22 mouse cellular contexts compared by ENCODE assay signal in genomic region chr5:75082439-75082838, GRCm38 (mm10). TPM values are rescaled to one million over a fixed set of nuclear protein-coding genes. Genes with fewer than 3 reads are reported as not detected.
DNase-seq lines count a peak whose midpoint lies in the region; ATAC-seq lines count a peak whose summit lies in the region.
"Had no signal": no experiment of that assay in that cellular context is flagged by ENCODE, and none has a peak within 500 bp of the region (broad histone marks: within the 10 kb centered on the region; RNA-seq: fewer than 3 reads in every experiment).

No protein-coding gene starts in this region.

- no peak for ATAC-seq in hindbrain, embryonic 11.5 days (ENCODE audit: low FRiP score)
- ATAC-seq in hindbrain, embryonic 12.5 days (ENCODE audit: low FRiP score), result no peak
- no peak; the same call in 1 of the 2 replicates for ATAC-seq in neural tube, embryonic 15.5 days (ENCODE audit: low FRiP score)
- peak; percentile 73 for ATAC-seq in hindbrain, embryonic 16.5 days

- DNase-seq in hindbrain, embryonic 11.5 days (ENCODE audit: low spot score), result peak; percentile 36
- peak; percentile 41 for DNase-seq in neural tube, embryonic 10.5 days (ENCODE audit: extremely low spot score, low spot score)
- DNase-seq in adrenal gland, adult (ENCODE audit: inconsistent age in 2 of 2, low spot score in 1 of 2), result no peak
- no peak for DNase-seq in cerebellum, postnatal 36 days
- DNase-seq: B cell, adult 2 months; cerebellum, adult 8-10 months; kidney, adult 11 months; lung, adult 18-20 months; lung, postnatal 14 days; right cerebral cortex, postnatal 14 days; thymus, adult 18-20 months; thymus, postnatal 4 days had no signal

- 3% methylated on average over 6 of the region's 6 CpGs for WGBS in hindbrain, embryonic 11.5 days
- 2% methylated on average over 6 of the region's 6 CpGs for WGBS in hindbrain, embryonic 12.5 days
- 3% methylated on average over 6 of the region's 6 CpGs for WGBS in neural tube, embryonic 15.5 days
- 3% methylated on average over 6 of the region's 6 CpGs for WGBS in hindbrain, embryonic 16.5 days

- H3K36me3 ChIP-seq in hindbrain, embryonic 11.5 days (ENCODE audit: control insufficient read depth, insufficient read depth, low read length), result no peaks in the 10 kb centered on the region
- no peaks in the 10 kb centered on the region for H3K36me3 ChIP-seq in hindbrain, embryonic 12.5 days
- no peaks in the 10 kb centered on the region for H3K36me3 ChIP-seq in neural tube, embryonic 15.5 days
- no peaks in the 10 kb centered on the region for H3K36me3 ChIP-seq in hindbrain, embryonic 16.5 days (ENCODE audit: control insufficient read depth, insufficient read depth, low read length)
- H3K36me3 ChIP-seq: embryonic facial prominence, embryonic 15.5 days; heart, embryonic 10.5 days had no signal

- H3K9ac ChIP-seq in hindbrain, embryonic 11.5 days (ENCODE audit: low read depth, low read length), result no peak overlapping the region
- H3K9ac ChIP-seq in hindbrain, embryonic 12.5 days, result no peak overlapping the region
- no peak overlapping the region for H3K9ac ChIP-seq in neural tube, embryonic 15.5 days (replicated peaks)
- no peak overlapping the region for H3K9ac ChIP-seq in hindbrain, embryonic 16.5 days (ENCODE audit: low read depth, low read length)
- H3K9ac ChIP-seq: embryonic facial prominence, embryonic 15.5 days had no signal

- H3K9me3 ChIP-seq in hindbrain, embryonic 11.5 days (ENCODE audit: control insufficient read depth, low read length), result no peaks in the 10 kb centered on the region
- no peaks in the 10 kb centered on the region for H3K9me3 ChIP-seq in hindbrain, embryonic 12.5 days (replicated peaks)
- no peaks in the 10 kb centered on the region for H3K9me3 ChIP-seq in neural tube, embryonic 15.5 days (replicated peaks)
- H3K9me3 ChIP-seq in hindbrain, embryonic 16.5 days (ENCODE audit: control insufficient read depth, low read length), result no peaks in the 10 kb centered on the region
- H3K9me3 ChIP-seq: embryonic facial prominence, embryonic 15.5 days; heart, embryonic 10.5 days had no signal

- H3K4me1 ChIP-seq in hindbrain, embryonic 11.5 days (replicated peaks; ENCODE audit: control insufficient read depth, insufficient read depth, low read length), result peaks cover 10% of the 10 kb centered on the region; the same call in 1 of the 2 replicates
- H3K4me1 ChIP-seq in hindbrain, embryonic 12.5 days, result peaks cover 28% of the 10 kb centered on the region
- H3K4me1 ChIP-seq in neural tube, embryonic 15.5 days, result peaks cover 21% of the 10 kb centered on the region
- H3K4me1 ChIP-seq in hindbrain, embryonic 16.5 days (ENCODE audit: control insufficient read depth, insufficient read depth, low read depth, low read length), result peaks cover 4% of the 10 kb centered on the region

- H3K4me3 ChIP-seq in hindbrain, embryonic 11.5 days (ENCODE audit: low read depth, low read length), result no peak overlapping the region
- no peak overlapping the region for H3K4me3 ChIP-seq in hindbrain, embryonic 12.5 days
- no peak overlapping the region for H3K4me3 ChIP-seq in neural tube, embryonic 15.5 days (replicated peaks)
- no peak overlapping the region for H3K4me3 ChIP-seq in hindbrain, embryonic 16.5 days (ENCODE audit: low read length)
- H3K4me3 ChIP-seq: embryonic facial prominence, embryonic 15.5 days; heart, embryonic 10.5 days had no signal

- no peak overlapping the region for H3K27ac ChIP-seq in hindbrain, embryonic 11.5 days (ENCODE audit: low read depth, low read length)
- no peak overlapping the region for H3K27ac ChIP-seq in hindbrain, embryonic 12.5 days
- H3K27ac ChIP-seq in neural tube, embryonic 15.5 days (replicated peaks), result no peak overlapping the region
- H3K27ac ChIP-seq in hindbrain, embryonic 16.5 days (ENCODE audit: low read depth, low read length), result no peak overlapping the region
- H3K27ac ChIP-seq: embryonic facial prominence, embryonic 15.5 days; heart, embryonic 10.5 days; kidney, postnatal 0 days had no signal

- H3K27me3 ChIP-seq in hindbrain, embryonic 11.5 days (ENCODE audit: control insufficient read depth, insufficient read depth, low read length), result peaks cover 90% of the 10 kb centered on the region
- peaks cover 95% of the 10 kb centered on the region for H3K27me3 ChIP-seq in hindbrain, embryonic 12.5 days
- H3K27me3 ChIP-seq in neural tube, embryonic 15.5 days (replicated peaks), result peaks cover 92% of the 10 kb centered on the region
- peaks cover 66% of the 10 kb centered on the region for H3K27me3 ChIP-seq in hindbrain, embryonic 16.5 days (replicated peaks; ENCODE audit: control insufficient read depth, insufficient read depth, low read length)

- no peak overlapping the region for H3K4me2 ChIP-seq in hindbrain, embryonic 11.5 days (replicated peaks; ENCODE audit: low read depth, low read length)
- no peak overlapping the region for H3K4me2 ChIP-seq in hindbrain, embryonic 12.5 days (replicated peaks)
- H3K4me2 ChIP-seq in neural tube, embryonic 15.5 days, result no peak overlapping the region
- no peak overlapping the region for H3K4me2 ChIP-seq in hindbrain, embryonic 16.5 days (ENCODE audit: low read length)
- H3K4me2 ChIP-seq: embryonic facial prominence, embryonic 15.5 days; liver, embryonic 11.5 days had no signal

RNA-seq across cellular contexts. Expression of gene Gsx2, which starts 7.0 kb away (rescaled TPM):
- 5.5 and 6.0 TPM in 2 replicates for polyA plus RNA-seq in hindbrain, embryonic 11.5 days (2014; fragmentation: Nextera tagmentation; extraction: Ambion mirVana)
- polyA plus RNA-seq in hindbrain, embryonic 12.5 days (2016; fragmentation: Nextera tagmentation; extraction: Ambion mirVana), result 6.1 and 6.8 TPM in 2 replicates
- 0.20 TPM in 1 of 2 replicates, not detected in the other for polyA plus RNA-seq in neural tube, embryonic 15.5 days (2015; fragmentation: Nextera tagmentation; extraction: Ambion mirVana)
- 0.15 and 0.18 TPM in 2 replicates for polyA plus RNA-seq in hindbrain, embryonic 16.5 days (2015; fragmentation: Nextera tagmentation; extraction: Ambion mirVana)
- polyA plus RNA-seq: embryonic facial prominence, embryonic 15.5 days; heart, embryonic 10.5 days; heart, postnatal 0 days; kidney, postnatal 0 days; liver, embryonic 11.5 days; spleen, adult 2 months; stomach, embryonic 14.5 days had no signal

RNA-seq across cellular contexts. Expression of gene Chic2, which starts 37.9 kb away (rescaled TPM):
- 50.9 and 52.3 TPM in 2 replicates for polyA plus RNA-seq in hindbrain, embryonic 11.5 days (2014; fragmentation: Nextera tagmentation; extraction: Ambion mirVana)
- 51.6 and 52.8 TPM in 2 replicates for polyA plus RNA-seq in hindbrain, embryonic 12.5 days (2016; fragmentation: Nextera tagmentation; extraction: Ambion mirVana)
- 24.6 and 30.2 TPM in 2 replicates for polyA plus RNA-seq in neural tube, embryonic 15.5 days (2015; fragmentation: Nextera tagmentation; extraction: Ambion mirVana)
- 24.0 and 26.5 TPM in 2 replicates for polyA plus RNA-seq in hindbrain, embryonic 16.5 days (2015; fragmentation: Nextera tagmentation; extraction: Ambion mirVana)

Comparison
In these comparisons a context has a peak if more than half of its experiments do, and no peak if none do; other contexts are left out.
1. DNase-seq: peak in hindbrain, embryonic 11.5 days (single experiment) and neural tube, embryonic 10.5 days (single experiment); none in adrenal gland, adult (0 of 2) and cerebellum, postnatal 36 days (0 of 2).